Mouse (Mus musculus) megakaryocyte, adult 5-6 weeks (primary cell): ENCODE results near the gene Slc35b1. TPM values are rescaled to one million over a fixed set of nuclear protein-coding genes. Genes with fewer than 3 reads are reported as not detected.
A peak's percentile ranks its signal among the peaks of the same experiment; 100 is the strongest.
"Not testable (repeated sequence)": the region's sequence is repeated elsewhere in the genome, so short reads cannot be mapped to it uniquely, and the experiment has no call there.

Experiments used
- ATAC-seq: 2 replicates; pipeline ENCODE4 v1.8.0; 2016; ENCODE audit warnings: mild to moderate bottlenecking, inconsistent platforms; ENCODE audit not compliant: poor library complexity, severe bottlenecking
- total RNA-seq, 2 experiments: library from RNA; stranded (forward) in 1 of 2; stranded (reverse) in 1 of 2; fragments of 153-499, 151-499 nt in 1 of 2; fragments of 221-1000, 200-1000 nt in 1 of 2; gene quantifications; 2 replicates each; pipeline versions ENCODE4 v1.2.3 to v1.2.4; 2015 to 2017

The Slc35b1 gene
- total RNA-seq, 2 experiments from 2014 or later, result 44.9 to 62.2 TPM

DNA sequence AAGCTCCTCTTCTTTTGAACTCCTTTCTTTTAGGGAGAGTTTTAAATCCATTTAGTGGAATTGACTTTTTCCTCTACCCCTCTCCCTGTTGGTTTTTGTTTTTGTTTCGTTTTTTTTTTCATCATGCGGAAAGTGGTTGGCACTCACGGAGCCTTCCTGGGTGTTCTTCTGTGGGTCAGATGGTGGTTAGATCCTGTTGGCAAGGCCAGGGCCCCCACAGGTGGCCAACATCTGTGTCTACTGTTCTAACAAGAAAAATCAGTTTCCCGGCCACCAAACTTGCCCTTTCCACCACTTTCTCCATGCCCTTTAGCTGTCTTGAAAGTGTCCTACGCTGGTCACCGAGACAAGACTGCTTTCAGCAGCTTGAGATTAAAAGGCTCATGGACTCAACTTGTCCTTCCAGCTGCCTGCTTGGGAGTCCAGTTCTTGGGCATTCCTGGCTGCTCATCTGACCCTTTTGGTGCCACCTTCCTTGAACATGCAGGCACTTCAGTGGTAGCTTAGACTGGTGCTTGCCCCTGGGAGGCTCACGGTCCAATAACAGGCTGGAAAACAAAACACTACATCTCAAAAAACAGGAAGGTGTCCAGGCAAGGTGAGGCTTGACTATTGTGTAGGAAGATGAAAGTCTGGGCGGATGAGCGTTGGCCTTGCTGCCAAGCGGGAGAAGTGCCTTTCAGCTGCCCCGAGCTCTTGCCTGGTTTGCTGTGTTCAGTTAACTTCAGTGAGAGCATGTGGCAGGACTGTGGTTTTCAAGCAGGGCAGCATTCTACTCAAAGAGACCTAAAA lies 8.4 kb downstream of the Slc35b1 start:
- no peak for ATAC-seq

- no peak for ATAC-seq
Observed at GRCm38 (mm10) chr11:95393500-95393816, 9.0 kb downstream of the Slc35b1 start.

DNA sequence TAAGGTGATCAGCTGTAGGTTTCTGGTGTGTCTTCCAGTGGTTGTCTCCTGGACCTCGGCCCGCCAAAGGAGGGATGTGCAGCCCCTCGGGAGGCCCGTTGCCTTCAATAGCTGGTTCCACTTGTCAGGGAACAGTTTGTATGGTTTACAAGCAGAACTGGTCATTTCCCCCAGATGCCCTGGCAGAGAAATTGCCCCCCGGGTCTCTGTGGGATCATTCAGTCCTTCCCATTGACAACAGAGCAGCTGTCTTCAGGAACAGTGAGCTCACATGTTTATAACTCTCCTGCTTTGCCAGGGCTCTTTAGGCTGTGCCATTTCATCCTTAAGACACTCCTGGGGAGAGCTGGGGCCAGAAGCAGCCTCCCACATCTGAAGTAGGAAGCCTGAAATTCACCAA lies 9.6 kb downstream of the Slc35b1 start:
- ATAC-seq, result no peak

GRCm38 (mm10) chr11:95396548-95396947 lies 12.1 kb downstream of the Slc35b1 start:
- ATAC-seq, result no peak

- peak; percentile 76 for ATAC-seq
Observed at GRCm38 (mm10) chr11:95397843-95398835, 13.6 kb downstream of the Slc35b1 start.

DNA sequence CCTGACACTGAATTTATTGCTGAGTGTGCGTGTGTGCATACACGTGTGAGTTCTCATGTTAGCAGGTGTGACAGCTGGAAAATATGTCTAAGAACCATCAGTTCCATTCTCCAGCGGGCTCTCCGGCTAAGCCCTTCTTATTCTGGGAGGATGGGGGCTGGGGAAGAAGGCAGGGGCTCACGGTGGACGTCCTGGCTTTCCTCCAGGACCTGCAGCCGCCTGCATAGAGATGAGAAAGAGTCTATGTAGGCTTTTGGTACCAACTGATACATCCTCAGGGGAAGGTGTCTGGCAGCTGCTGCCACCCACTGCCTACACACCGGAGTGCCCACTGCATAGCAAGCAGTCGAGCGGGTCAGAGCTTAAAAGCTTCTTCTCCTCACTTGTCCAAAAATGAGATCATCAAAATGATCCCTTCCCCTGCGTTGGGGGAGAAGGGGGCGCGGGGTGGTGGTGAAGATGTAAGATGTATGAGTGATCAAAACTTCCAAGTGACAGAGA lies 15.1 kb downstream of the Slc35b1 start:
- no peak for ATAC-seq

GRCm38 (mm10) chr11:95401568-95401967 lies 17.1 kb downstream of the Slc35b1 start:
- ATAC-seq, result no peak

DNA sequence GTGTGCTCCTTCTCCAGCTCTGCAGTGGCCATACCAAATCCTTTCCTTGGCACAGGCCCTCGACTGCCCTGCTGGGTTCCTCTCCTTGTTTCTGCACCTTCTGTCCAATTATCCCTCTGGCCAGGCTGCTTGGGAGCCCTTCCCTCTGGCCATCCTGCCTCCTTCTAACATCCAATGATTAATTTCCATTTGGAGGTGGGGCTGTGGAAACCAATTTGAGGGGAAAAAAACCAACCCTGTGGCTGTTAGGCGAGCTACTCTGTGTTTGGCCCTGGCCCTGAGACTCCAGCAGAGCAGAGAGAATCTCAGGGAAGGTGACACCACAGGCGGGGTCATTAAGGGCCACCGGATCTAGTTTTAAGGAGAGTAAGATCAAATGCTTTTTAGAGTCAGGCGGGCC lies 17.7 kb downstream of the Slc35b1 start:
- ATAC-seq, result no peak

DNA sequence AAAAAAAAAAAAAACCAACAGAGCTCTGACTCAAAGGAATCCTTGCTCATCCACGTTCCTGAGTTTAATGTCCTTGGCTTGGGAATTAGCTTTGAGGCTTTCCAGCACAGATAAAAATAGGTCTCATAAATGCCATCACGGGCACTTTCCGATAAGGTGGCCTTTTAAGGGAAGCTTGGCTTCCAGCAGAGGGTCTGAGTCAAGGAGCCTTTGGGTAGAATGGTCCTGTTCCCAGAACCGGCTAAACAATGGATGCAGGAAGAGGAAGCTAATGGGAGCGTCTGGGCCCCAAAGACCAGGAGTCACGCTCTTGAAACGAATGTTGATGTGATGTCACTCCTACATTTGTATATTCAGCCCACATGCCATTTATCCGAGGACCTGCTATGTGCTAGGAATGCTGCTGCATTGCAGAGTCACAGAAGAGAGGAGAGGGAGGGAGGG lies 18.2 kb downstream of the Slc35b1 start:
- ATAC-seq, result no peak

- ATAC-seq, result no peak
Observed at GRCm38 (mm10) chr11:95403382-95404340, 19.2 kb downstream of the Slc35b1 start.

- ATAC-seq, result no peak
Observed at GRCm38 (mm10) chr11:95405771-95406170, 21.3 kb downstream of the Slc35b1 start.

DNA sequence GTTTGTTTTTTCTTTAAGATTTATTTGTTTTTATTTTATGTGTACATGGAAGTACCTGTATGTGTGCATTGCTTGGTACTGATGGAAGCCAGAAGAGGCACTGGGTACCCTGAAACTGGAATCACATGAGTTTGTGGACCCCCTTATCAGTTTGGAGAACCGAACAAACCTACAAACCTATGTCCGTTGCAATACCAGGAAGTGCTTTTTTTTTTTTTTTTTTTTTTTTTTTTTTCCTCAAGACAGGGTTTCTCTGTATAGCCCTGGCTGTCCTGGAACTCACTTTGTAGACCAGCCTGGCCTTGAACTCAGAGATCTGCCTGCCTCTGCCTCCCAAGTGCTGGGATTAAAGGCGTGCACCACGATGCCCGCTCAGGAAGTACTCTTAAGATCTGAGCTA lies 21.9 kb downstream of the Slc35b1 start:
- ATAC-seq, result not testable (repeated sequence)

GRCm38 (mm10) chr11:95409450-95410112 lies 25.1 kb downstream of the Slc35b1 start:
- no peak for ATAC-seq

- ATAC-seq, result no peak
Observed at GRCm38 (mm10) chr11:95411453-95412013, 27.0 kb downstream of the Slc35b1 start.

DNA sequence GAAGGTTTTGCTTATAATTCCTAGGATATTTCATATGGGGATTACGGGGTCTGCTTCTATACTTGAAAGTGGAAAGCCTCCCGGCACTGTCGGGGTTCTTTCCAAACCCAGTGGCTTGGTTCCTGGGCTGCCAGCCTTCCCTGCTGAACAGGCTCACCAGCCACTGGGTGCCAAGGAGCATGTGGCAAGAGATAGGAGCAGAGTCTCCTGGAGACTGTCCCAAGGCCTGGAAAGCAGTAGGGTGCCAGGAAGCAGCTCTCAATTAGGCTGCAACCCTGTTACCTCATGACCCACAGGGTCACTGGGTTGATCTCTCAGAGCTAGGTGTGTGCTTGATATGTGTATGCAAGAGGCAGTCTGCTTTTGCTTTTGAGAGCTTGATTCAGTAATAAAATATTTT lies 28.1 kb downstream of the Slc35b1 start:
- no peak for ATAC-seq

- ATAC-seq, result peak; percentile 83
Observed at GRCm38 (mm10) chr11:95413641-95414535, 29.4 kb downstream of the Slc35b1 start, which contains the start of gene Spop. Gene Spop (plus strand): TSS chr11:95414080.

- ATAC-seq, result peak; percentile 59
Observed at GRCm38 (mm10) chr11:95414536-95415161, 30.2 kb downstream of the Slc35b1 start.

DNA sequence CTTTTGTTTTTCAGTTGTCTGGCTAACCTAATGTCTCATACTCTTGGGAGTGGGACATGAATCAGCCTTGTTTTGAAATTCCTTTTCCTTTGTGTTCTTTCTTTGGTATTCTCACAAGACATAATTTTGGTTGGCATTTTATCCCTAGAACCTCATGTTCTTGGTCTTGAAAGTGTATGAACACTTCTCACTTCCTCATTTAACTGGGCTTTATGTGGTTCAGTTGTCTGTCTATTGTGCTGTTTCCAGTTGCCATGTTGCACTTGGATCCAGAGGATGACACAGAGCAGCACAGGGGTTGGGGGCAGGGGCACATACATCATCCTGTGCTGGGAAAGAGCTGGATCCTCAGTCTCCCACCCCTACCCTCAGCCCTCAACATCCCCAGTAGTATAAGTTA lies 31.4 kb downstream of the Slc35b1 start:
- no peak for ATAC-seq
